Comparison of ENCODE assay signal across 27 mouse cellular contexts in genomic region chr4:126775182-126775581, GRCm38 (mm10). TPM values are rescaled to one million over a fixed set of nuclear protein-coding genes. Genes with fewer than 3 reads are reported as not detected.
DNase-seq lines count a peak whose midpoint lies in the region; ATAC-seq lines count a peak whose summit lies in the region.
"Had no signal": no experiment of that assay in that cellular context is flagged by ENCODE, and none has a peak within 500 bp of the region (broad histone marks: within the 10 kb centered on the region; RNA-seq: fewer than 3 reads in every experiment).

No protein-coding gene starts in this region.

- H3K4me1 ChIP-seq in limb, embryonic 12.5 days (replicated peaks) = peaks cover 23% of the 10 kb centered on the region
- peaks cover 20% of the 10 kb centered on the region for H3K4me1 ChIP-seq in limb, embryonic 10.5 days
- H3K4me1 ChIP-seq in intestine, embryonic 16.5 days (ENCODE audit: control insufficient read depth, insufficient read depth, low read length) = peaks cover 9% of the 10 kb centered on the region
- H3K4me1 ChIP-seq in stomach, embryonic 16.5 days (ENCODE audit: control insufficient read depth, insufficient read depth, low read length) = peaks cover 10% of the 10 kb centered on the region; the same call in 1 of the 2 replicates

- no peak overlapping the region for H3K4me2 ChIP-seq in limb, embryonic 12.5 days
- no peak overlapping the region for H3K4me2 ChIP-seq in intestine, embryonic 16.5 days (ENCODE audit: low read depth, low read length)
- no peak overlapping the region for H3K4me2 ChIP-seq in stomach, embryonic 16.5 days (ENCODE audit: low read depth, low read length)
- H3K4me2 ChIP-seq: forebrain, embryonic 13.5 days; heart, embryonic 11.5 days; hindbrain, embryonic 13.5 days had no signal

- no peaks in the 10 kb centered on the region for H3K9me3 ChIP-seq in limb, embryonic 12.5 days
- H3K9me3 ChIP-seq in limb, embryonic 10.5 days (replicated peaks) = no peaks in the 10 kb centered on the region
- no peaks in the 10 kb centered on the region for H3K9me3 ChIP-seq in intestine, embryonic 16.5 days (ENCODE audit: control insufficient read depth, low read length)
- no peaks in the 10 kb centered on the region for H3K9me3 ChIP-seq in stomach, embryonic 16.5 days (replicated peaks; ENCODE audit: control insufficient read depth, low read length)
- H3K9me3 ChIP-seq: forebrain, embryonic 10.5 days; forebrain, embryonic 13.5 days; G1E; hindbrain, embryonic 10.5 days; hindbrain, embryonic 13.5 days had no signal

- DNase-seq in limb, embryonic 10.5 days (ENCODE audit: low spot score) = no peak
- no peak for DNase-seq in B cell, adult 2 months
- DNase-seq in cerebellum, adult 8-10 months = no peak
- DNase-seq: adrenal gland, adult 8-10 months; adrenal gland, postnatal 25 days; cerebellum, adult 11-12 months; cerebellum, adult 9-10 months; cerebellum, postnatal 14 days; gastrocnemius, postnatal 10 days; gastrocnemius, postnatal 36 days; heart, postnatal 36 days had no signal

- no peaks in the 10 kb centered on the region for H3K27me3 ChIP-seq in limb, embryonic 12.5 days
- no peaks in the 10 kb centered on the region for H3K27me3 ChIP-seq in limb, embryonic 10.5 days (ENCODE audit: low read depth, poor library complexity, severe bottlenecking)
- H3K27me3 ChIP-seq in intestine, embryonic 16.5 days (replicated peaks; ENCODE audit: control insufficient read depth, insufficient read depth, low read length) = no peaks in the 10 kb centered on the region
- no peaks in the 10 kb centered on the region for H3K27me3 ChIP-seq in stomach, embryonic 16.5 days (ENCODE audit: control insufficient read depth, insufficient read depth, low read length)
- H3K27me3 ChIP-seq: CH12.LX; forebrain, embryonic 13.5 days; hindbrain, embryonic 13.5 days; Patski had no signal

- 0 out of 2 replicates have a peak overlapping the region, but pooled peaks have one; percentile 31 for H3K27ac ChIP-seq in limb, embryonic 12.5 days
- no peak overlapping the region for H3K27ac ChIP-seq in limb, embryonic 10.5 days
- H3K27ac ChIP-seq in intestine, embryonic 16.5 days (ENCODE audit: low read length) = no peak overlapping the region
- no peak overlapping the region for H3K27ac ChIP-seq in stomach, embryonic 16.5 days (ENCODE audit: low read length)
- H3K27ac ChIP-seq: forebrain, embryonic 10.5 days; forebrain, embryonic 13.5 days; hindbrain, embryonic 10.5 days; hindbrain, embryonic 13.5 days had no signal

- WGBS in limb, embryonic 12.5 days = 33% methylated on average over 1 of the region's 1 CpGs
- 87% methylated on average over 1 of the region's 1 CpGs for WGBS in limb, embryonic 10.5 days
- 24% methylated on average over 1 of the region's 1 CpGs for WGBS in intestine, embryonic 16.5 days
- 15% methylated on average over 1 of the region's 1 CpGs for WGBS in stomach, embryonic 16.5 days

- H3K36me3 ChIP-seq in limb, embryonic 12.5 days = peaks cover 5% of the 10 kb centered on the region; the same call in 1 of the 2 replicates
- H3K36me3 ChIP-seq in limb, embryonic 10.5 days = 0 out of 2 replicates have a peak, but pooled peaks cover 7% of the 10 kb centered on the region
- H3K36me3 ChIP-seq in intestine, embryonic 16.5 days (ENCODE audit: control insufficient read depth, insufficient read depth, low read length) = no peaks in the 10 kb centered on the region
- H3K36me3 ChIP-seq in stomach, embryonic 16.5 days (ENCODE audit: control insufficient read depth, insufficient read depth, low read length) = no peaks in the 10 kb centered on the region

- ATAC-seq in limb, embryonic 12.5 days (ENCODE audit: insufficient number of reproducible peaks, insufficient read depth, low FRiP score, low TSS enrichment, low read depth) = no peak
- ATAC-seq in intestine, embryonic 16.5 days = 0 out of 2 replicates have a peak, but pooled peaks have one; percentile 47
- peak; percentile 87; the same call in 1 of the 2 replicates for ATAC-seq in stomach, embryonic 16.5 days (ENCODE audit: insufficient read depth, low FRiP score)
- ATAC-seq: forebrain, embryonic 13.5 days; forebrain, embryonic 16.5 days; hindbrain, embryonic 16.5 days; Patski had no signal

- H3K9ac ChIP-seq in limb, embryonic 12.5 days (replicated peaks) = no peak overlapping the region
- no peak overlapping the region for H3K9ac ChIP-seq in intestine, embryonic 16.5 days (ENCODE audit: low read depth, low read length)
- H3K9ac ChIP-seq in stomach, embryonic 16.5 days (ENCODE audit: low read length) = no peak overlapping the region
- H3K9ac ChIP-seq: forebrain, embryonic 13.5 days; hindbrain, embryonic 13.5 days had no signal

- H3K4me3 ChIP-seq in limb, embryonic 12.5 days (replicated peaks) = no peak overlapping the region
- no peak overlapping the region for H3K4me3 ChIP-seq in limb, embryonic 10.5 days
- no peak overlapping the region for H3K4me3 ChIP-seq in intestine, embryonic 16.5 days (ENCODE audit: low read length)
- no peak overlapping the region for H3K4me3 ChIP-seq in stomach, embryonic 16.5 days (replicated peaks; ENCODE audit: low read length)
- H3K4me3 ChIP-seq: forebrain, embryonic 10.5 days; forebrain, embryonic 13.5 days; hindbrain, embryonic 10.5 days; hindbrain, embryonic 13.5 days had no signal

RNA-seq across cellular contexts. Expression of gene AU040320, which starts 21.8 kb away (rescaled TPM):
- polyA plus RNA-seq in limb, embryonic 12.5 days (2016; fragmentation: Nextera tagmentation; extraction: Ambion mirVana) = 15.7 and 17.4 TPM in 2 replicates
- 18.7 and 19.8 TPM in 2 replicates for polyA plus RNA-seq in limb, embryonic 10.5 days (2016; fragmentation: Nextera tagmentation; extraction: Ambion mirVana)
- polyA plus RNA-seq in intestine, embryonic 16.5 days (2015; fragmentation: Nextera tagmentation; extraction: Ambion mirVana) = 36.4 and 44.0 TPM in 2 replicates
- polyA plus RNA-seq in stomach, embryonic 16.5 days (2015; fragmentation: Nextera tagmentation; extraction: Ambion mirVana) = 24.1 and 27.8 TPM in 2 replicates

RNA-seq across cellular contexts. Expression of gene Ncdn, which starts 21.9 kb away (rescaled TPM):
- polyA plus RNA-seq in limb, embryonic 12.5 days (2016; fragmentation: Nextera tagmentation; extraction: Ambion mirVana) = 33.5 and 35.8 TPM in 2 replicates
- polyA plus RNA-seq in limb, embryonic 10.5 days (2016; fragmentation: Nextera tagmentation; extraction: Ambion mirVana) = 37.7 and 41.3 TPM in 2 replicates
- polyA plus RNA-seq in intestine, embryonic 16.5 days (2015; fragmentation: Nextera tagmentation; extraction: Ambion mirVana) = 25.6 and 27.4 TPM in 2 replicates
- 25.4 and 26.1 TPM in 2 replicates for polyA plus RNA-seq in stomach, embryonic 16.5 days (2015; fragmentation: Nextera tagmentation; extraction: Ambion mirVana)

RNA-seq across cellular contexts. Expression of gene Tfap2e, which starts 39.1 kb away (rescaled TPM):
- not detected in 2 replicates for polyA plus RNA-seq in limb, embryonic 12.5 days (2016; fragmentation: Nextera tagmentation; extraction: Ambion mirVana)
- polyA plus RNA-seq in limb, embryonic 10.5 days (2016; fragmentation: Nextera tagmentation; extraction: Ambion mirVana) = not detected in 2 replicates
- polyA plus RNA-seq in intestine, embryonic 16.5 days (2015; fragmentation: Nextera tagmentation; extraction: Ambion mirVana) = not detected in 2 replicates
- not detected in 2 replicates for polyA plus RNA-seq in stomach, embryonic 16.5 days (2015; fragmentation: Nextera tagmentation; extraction: Ambion mirVana)
- polyA plus RNA-seq: embryonic facial prominence, embryonic 11.5 days; G1E; heart, embryonic 11.5 days; heart, embryonic 14.5 days; heart, postnatal 0 days; Patski had no signal
